Mouse (Mus musculus) lung, embryonic 14.5 days (tissue): ENCODE measurements around the gene Proser1. TPM values are rescaled to one million over a fixed set of nuclear protein-coding genes. Genes with fewer than 3 reads are reported as not detected.

Source experiments
- ATAC-seq: fragments of 200-750 bp; cut with Nextera tagmentation; 2 replicates; pipeline ENCODE4 v1.8.0; 2017; ENCODE audit warnings: mild to moderate bottlenecking, moderate TSS enrichment, moderate library complexity; ENCODE audit not compliant: insufficient read depth
- DNase-seq: peaks from one replicate; pipeline ENCODE4 v3.0.0-alpha.2; 2015
- H3K27ac ChIP-seq: fragments of 300-500 bp; sonication (generic); 2 replicates; pipeline ENCODE4 v1.5.1; 2014; ENCODE audit warnings: low read depth, mild to moderate bottlenecking, moderate library complexity
- H3K27me3 ChIP-seq: fragments of 300-500 bp; sonication (generic); 2 replicates; pipeline ENCODE4 v1.6.1; 2014; ENCODE audit warnings: low read length, control low read depth; ENCODE audit not compliant: insufficient read depth
- H3K36me3 ChIP-seq: fragments of 300-500 bp; sonication (generic); 2 replicates; pipeline ENCODE4 v1.6.1; 2014; ENCODE audit warnings: control low read depth; ENCODE audit not compliant: insufficient read depth
- H3K4me1 ChIP-seq: fragments of 300-500 bp; sonication (generic); 2 replicates; pipeline ENCODE4 v1.6.1; 2014; ENCODE audit warnings: antibody characterized with exemption, control low read depth; ENCODE audit not compliant: insufficient read depth
- H3K4me2 ChIP-seq: fragments of 300-500 bp; sonication (generic); 2 replicates; pipeline ENCODE4 v1.6.1; 2014; ENCODE audit warnings: mild to moderate bottlenecking
- H3K4me3 ChIP-seq: fragments of 300-500 bp; sonication (generic); 2 replicates; pipeline ENCODE4 v1.5.1; 2014; ENCODE audit warnings: low read depth, low read length
- H3K9ac ChIP-seq: fragments of 300-500 bp; sonication (generic); 2 replicates; pipeline ENCODE4 v1.6.1; 2014
- H3K9me3 ChIP-seq: fragments of 300-500 bp; sonication (generic); 2 replicates; pipeline ENCODE4 v1.6.1; 2016; ENCODE audit warnings: low read depth, low read length, control low read depth
- CTCF ChIP-seq: IDR thresholded peaks from 2 replicates; pipeline ENCODE4 v1.5.1; 2016; ENCODE audit warnings: antibody characterized with exemption, low read depth
- WGBS: fragments of 180-500 bp; shearing (Covaris S2); extraction: QIAGEN DNeasy Blood & Tissue Kit; methylation state at CpG from one replicate; pipeline ENCODE4 v1.1.7; 2014; 5-methylcytosine and 5-hydroxymethylcytosine counted together
- polyA plus RNA-seq: library from polyadenylated mRNA; unstranded; fragments of >200 nt; fragmentation: Nextera tagmentation; extraction: Ambion mirVana; gene quantifications from 2 replicates; pipeline ENCODE4 v1.2.1, GENCODE M21; 2014

The Proser1 gene
- polyA plus RNA-seq, 1 experiment from 2014 or later, result 21.9 TPM

GRCm38 (mm10) chr3:53513096-53513495 lies 49.6 kb downstream of the Proser1 start:
- WGBS, result 44% methylated on average over 5 of the region's 5 CpGs
- Histone ChIP-seq H3K4me3 (no peak overlapping the region), H3K9me3 (no peaks in the 10 kb centered on the region), H3K4me1 (no peaks in the 10 kb centered on the region), H3K27ac (no peak overlapping the region), H3K36me3 (0 out of 2 replicates have a peak, but pooled peaks cover 5% of the 10 kb centered on the region), H3K27me3 (no peaks in the 10 kb centered on the region), H3K4me2 (no peak overlapping the region), H3K9ac (no peak overlapping the region)
- ATAC-seq, result no peak
- TF ChIP-seq CTCF, result no peak
- DNase-seq, result no peak

GRCm38 (mm10) chr3:53514221-53515065 lies 51.0 kb downstream of the Proser1 start:
- Histone ChIP-seq H3K4me3 (no peak overlapping the region), H3K27me3 (no peaks in the 10 kb centered on the region), H3K4me1 (no peaks in the 10 kb centered on the region), H3K9ac (no peak overlapping the region), H3K9me3 (no peaks in the 10 kb centered on the region), H3K27ac (no peak overlapping the region), H3K36me3 (0 out of 2 replicates have a peak, but pooled peaks cover 7% of the 10 kb centered on the region), H3K4me2 (no peak overlapping the region)
- ATAC-seq (no peak), DNase-seq (no peak)
- no peak for TF ChIP-seq CTCF
- WGBS, result 76% methylated on average over 4 of the region's 4 CpGs

- no peaks in the 10 kb centered on the region for H3K27me3 ChIP-seq
- no peak overlapping the region for H3K9ac ChIP-seq
- no peak for ATAC-seq
- TF ChIP-seq CTCF, result no peak
- no peak overlapping the region for H3K27ac ChIP-seq
- no peak overlapping the region for H3K4me2 ChIP-seq
- H3K4me3 ChIP-seq, result no peak overlapping the region
- H3K4me1 ChIP-seq, result no peaks in the 10 kb centered on the region
- H3K36me3 ChIP-seq, result 0 out of 2 replicates have a peak, but pooled peaks cover 7% of the 10 kb centered on the region
- WGBS, result 86% methylated on average over 10 of the region's 10 CpGs
- no peaks in the 10 kb centered on the region for H3K9me3 ChIP-seq
- DNase-seq, result no peak
Measured at GRCm38 (mm10) chr3:53522794-53523193, 59.3 kb downstream of the Proser1 start.

GRCm38 (mm10) chr3:53525737-53526136 lies 62.3 kb downstream of the Proser1 start:
- 6% methylated on average over 21 of the region's 21 CpGs for WGBS
- TF ChIP-seq CTCF, result peak; percentile 79
- Histone ChIP-seq H3K27ac (no peak overlapping the region), H3K4me1 (no peaks in the 10 kb centered on the region), H3K9ac (no peak overlapping the region; the same call in 1 of the 2 replicates), H3K4me2 (peak overlapping the region; percentile 65), H3K36me3 (0 out of 2 replicates have a peak, but pooled peaks cover 4% of the 10 kb centered on the region), H3K9me3 (no peaks in the 10 kb centered on the region), H3K4me3 (peak overlapping the region; percentile 34), H3K27me3 (no peaks in the 10 kb centered on the region)
- DNase-seq (peak; percentile 94), ATAC-seq (peak; percentile 38; the same call in 1 of the 2 replicates)

GRCm38 (mm10) chr3:53530305-53530704 lies 66.8 kb downstream of the Proser1 start:
- H3K27me3 ChIP-seq, result no peaks in the 10 kb centered on the region
- TF ChIP-seq CTCF, result no peak
- DNase-seq, result peak; percentile 32
- H3K27ac ChIP-seq, result no peak overlapping the region
- no peak overlapping the region for H3K4me2 ChIP-seq
- H3K36me3 ChIP-seq, result no peaks in the 10 kb centered on the region
- no peaks in the 10 kb centered on the region for H3K9me3 ChIP-seq
- H3K9ac ChIP-seq, result no peak overlapping the region
- 0 out of 2 replicates have a peak, but pooled peaks have one; percentile 60 for ATAC-seq
- H3K4me1 ChIP-seq, result no peaks in the 10 kb centered on the region
- WGBS, result 61% methylated on average over 6 of the region's 6 CpGs
- no peak overlapping the region for H3K4me3 ChIP-seq

Other genes starting within 250 kb of the Proser1 start
- 7.9 and 8.5 TPM in 2 replicates for gene Nhlrc3, start 334 bp upstream of the Proser1 start, polyA plus RNA-seq
- 0.20 TPM in 1 of 2 replicates, not detected in the other for gene Stoml3, start 25.0 kb downstream of the Proser1 start, polyA plus RNA-seq
- 20.4 and 21.5 TPM in 2 replicates for gene Frem2, start 193.7 kb downstream of the Proser1 start, polyA plus RNA-seq